Mouse (Mus musculus) lung, embryonic 16.5 days (tissue): ENCODE results near the gene Pakap. TPM values are rescaled to one million over a fixed set of nuclear protein-coding genes. Genes with fewer than 3 reads are reported as not detected.

Experiments
- ATAC-seq: fragments of 200-750 bp; cut with Nextera tagmentation; 2 replicates; pipeline ENCODE4 v1.8.0; 2017; ENCODE audit warnings: low read depth, mild to moderate bottlenecking, moderate library complexity
- H3K27ac ChIP-seq: fragments of 300-500 bp; sonication (generic); 2 replicates; pipeline ENCODE4 v1.5.1; 2014; ENCODE audit warnings: mild to moderate bottlenecking, control low read depth, low read length
- H3K27me3 ChIP-seq: fragments of 300-500 bp; sonication (generic); 2 replicates; pipeline ENCODE4 v1.6.1; 2014; ENCODE audit warnings: low read depth, low read length, mixed read lengths; ENCODE audit not compliant: control insufficient read depth, insufficient read depth
- H3K36me3 ChIP-seq: fragments of 300-500 bp; sonication (generic); 2 replicates; pipeline ENCODE4 v1.6.1; 2014; ENCODE audit warnings: low read length; ENCODE audit not compliant: control insufficient read depth, insufficient read depth
- H3K4me1 ChIP-seq: fragments of 300-500 bp; sonication (generic); replicated peaks from 2 replicates; pipeline ENCODE4 v1.6.1; 2014; ENCODE audit warnings: low read length, mixed read lengths; ENCODE audit not compliant: control insufficient read depth, insufficient read depth
- H3K4me2 ChIP-seq: fragments of 300-500 bp; sonication (generic); 2 replicates; pipeline ENCODE4 v1.6.1; 2014; ENCODE audit warnings: low read depth, low read length, control low read depth
- H3K4me3 ChIP-seq: fragments of 300-500 bp; sonication (generic); 2 replicates; pipeline ENCODE4 v1.5.1; 2014; ENCODE audit warnings: mild to moderate bottlenecking, low read length, control low read depth
- H3K9ac ChIP-seq: fragments of 300-500 bp; sonication (generic); 2 replicates; pipeline ENCODE4 v1.6.1; 2014; ENCODE audit warnings: low read length, control low read depth
- H3K9me3 ChIP-seq: fragments of 300-500 bp; sonication (generic); 2 replicates; pipeline ENCODE4 v1.6.1; 2016; ENCODE audit warnings: low read length; ENCODE audit not compliant: control insufficient read depth
- WGBS: fragments of 180-500 bp; shearing (Covaris S2); extraction: QIAGEN DNeasy Blood & Tissue Kit; methylation state at CpG from one replicate; pipeline ENCODE4 v1.1.7; 2014; 5-methylcytosine and 5-hydroxymethylcytosine counted together
- polyA plus RNA-seq: library from polyadenylated mRNA; unstranded; fragments of >200 nt; fragmentation: Nextera tagmentation; extraction: Ambion mirVana; gene quantifications from 2 replicates; pipeline ENCODE4 v1.2.1, GENCODE M21; 2015

Pakap gene
- polyA plus RNA-seq, 1 experiment from 2014 or later: 50.0 TPM

GRCm38 (mm10) chr4:57867454-57867853, 299.5 kb downstream of the Pakap start:
- 42% methylated on average over 10 of the region's 10 CpGs for WGBS
- no peak overlapping the region; the same call in 1 of the 2 replicates for H3K27ac ChIP-seq
- no peaks in the 10 kb centered on the region for H3K27me3 ChIP-seq
- H3K4me3 ChIP-seq: no peak overlapping the region
- H3K4me2 ChIP-seq: no peak overlapping the region
- H3K9ac ChIP-seq: no peak overlapping the region
- H3K9me3 ChIP-seq: no peaks in the 10 kb centered on the region
- ATAC-seq: 0 out of 2 replicates have a peak, but pooled peaks have one; percentile 43
- H3K36me3 ChIP-seq: no peaks in the 10 kb centered on the region
- H3K4me1 ChIP-seq: peaks cover 20% of the 10 kb centered on the region

GRCm38 (mm10) chr4:57879137-57879536, 311.2 kb downstream of the Pakap start:
- peaks cover 6% of the 10 kb centered on the region; the same call in 1 of the 2 replicates for H3K4me1 ChIP-seq
- H3K27ac ChIP-seq: no peak overlapping the region
- ATAC-seq: no peak
- H3K9ac ChIP-seq: no peak overlapping the region
- H3K9me3 ChIP-seq: no peaks in the 10 kb centered on the region
- no peaks in the 10 kb centered on the region for H3K27me3 ChIP-seq
- no peak overlapping the region for H3K4me3 ChIP-seq
- H3K36me3 ChIP-seq: no peaks in the 10 kb centered on the region
- no peak overlapping the region for H3K4me2 ChIP-seq
- 89% methylated on average over 5 of the region's 5 CpGs for WGBS

GRCm38 (mm10) chr4:57879804-57880357, 311.9 kb downstream of the Pakap start:
- Histone ChIP-seq H3K4me1 (peaks cover 7% of the 10 kb centered on the region; the same call in 1 of the 2 replicates), H3K9me3 (no peaks in the 10 kb centered on the region), H3K9ac (no peak overlapping the region), H3K4me3 (no peak overlapping the region), H3K4me2 (no peak overlapping the region), H3K27ac (no peak overlapping the region), H3K36me3 (no peaks in the 10 kb centered on the region), H3K27me3 (no peaks in the 10 kb centered on the region)
- ATAC-seq: peak; percentile 71
- WGBS: 9% methylated on average over 6 of the region's 6 CpGs

- WGBS: 56% methylated on average over 7 of the region's 7 CpGs
- no peaks in the 10 kb centered on the region for H3K36me3 ChIP-seq
- no peak overlapping the region for H3K4me3 ChIP-seq
- ATAC-seq: peak; percentile 36; the same call in 1 of the 2 replicates
- no peak overlapping the region for H3K9ac ChIP-seq
- no peak overlapping the region for H3K4me2 ChIP-seq
- H3K27me3 ChIP-seq: no peaks in the 10 kb centered on the region
- peaks cover 15% of the 10 kb centered on the region for H3K4me1 ChIP-seq
- H3K27ac ChIP-seq: no peak overlapping the region
- H3K9me3 ChIP-seq: no peaks in the 10 kb centered on the region
These were observed 315.8 kb downstream of the Pakap start for GRCm38 (mm10) chr4:57883520-57884421.

- peaks cover 15% of the 10 kb centered on the region for H3K4me1 ChIP-seq
- H3K27ac ChIP-seq: no peak overlapping the region
- no peak overlapping the region for H3K9ac ChIP-seq
- no peaks in the 10 kb centered on the region for H3K27me3 ChIP-seq
- no peak overlapping the region for H3K4me3 ChIP-seq
- H3K9me3 ChIP-seq: no peaks in the 10 kb centered on the region
- no peaks in the 10 kb centered on the region for H3K36me3 ChIP-seq
- H3K4me2 ChIP-seq: no peak overlapping the region
- WGBS: 77% methylated on average over 3 of the region's 3 CpGs
- ATAC-seq: no peak
These were observed 316.5 kb downstream of the Pakap start for GRCm38 (mm10) chr4:57884511-57884910.

- Histone ChIP-seq H3K9ac (no peak overlapping the region), H3K9me3 (no peaks in the 10 kb centered on the region), H3K4me2 (no peak overlapping the region), H3K36me3 (no peaks in the 10 kb centered on the region), H3K4me1 (peaks cover 14% of the 10 kb centered on the region), H3K27ac (no peak overlapping the region), H3K4me3 (no peak overlapping the region), H3K27me3 (no peaks in the 10 kb centered on the region)
- WGBS: 61% methylated on average over 2 of the region's 2 CpGs
- no peak for ATAC-seq
These were observed 317.2 kb downstream of the Pakap start for GRCm38 (mm10) chr4:57885186-57885585.

- H3K4me1 ChIP-seq: peaks cover 14% of the 10 kb centered on the region
- H3K36me3 ChIP-seq: no peaks in the 10 kb centered on the region
- H3K4me3 ChIP-seq: no peak overlapping the region
- no peak overlapping the region for H3K4me2 ChIP-seq
- ATAC-seq: peak; percentile 50
- whole genome bisulfite sequencing: 42% methylated on average over 11 of the region's 11 CpGs
- no peak overlapping the region for H3K9ac ChIP-seq
- no peaks in the 10 kb centered on the region for H3K27me3 ChIP-seq
- no peak overlapping the region for H3K27ac ChIP-seq
- no peaks in the 10 kb centered on the region for H3K9me3 ChIP-seq
These were observed 318.3 kb downstream of the Pakap start for GRCm38 (mm10) chr4:57886066-57886887.

- H3K27me3 ChIP-seq: no peaks in the 10 kb centered on the region
- WGBS: 86% methylated on average over 3 of the region's 3 CpGs
- no peak overlapping the region for H3K27ac ChIP-seq
- no peak overlapping the region for H3K4me2 ChIP-seq
- H3K9ac ChIP-seq: no peak overlapping the region
- no peaks in the 10 kb centered on the region for H3K9me3 ChIP-seq
- H3K36me3 ChIP-seq: no peaks in the 10 kb centered on the region
- ATAC-seq: no peak
- H3K4me3 ChIP-seq: no peak overlapping the region
- peaks cover 14% of the 10 kb centered on the region for H3K4me1 ChIP-seq
These were observed 318.9 kb downstream of the Pakap start for GRCm38 (mm10) chr4:57886888-57887230.

- Histone ChIP-seq H3K9ac (no peak overlapping the region), H3K27ac (no peak overlapping the region), H3K36me3 (peaks cover 6% of the 10 kb centered on the region; the same call in 1 of the 2 replicates), H3K4me1 (peaks cover 14% of the 10 kb centered on the region), H3K9me3 (no peaks in the 10 kb centered on the region), H3K4me2 (no peak overlapping the region), H3K4me3 (no peak overlapping the region), H3K27me3 (no peaks in the 10 kb centered on the region)
- 87% methylated on average over 2 of the region's 2 CpGs for WGBS
- no peak for ATAC-seq
These were observed 320.3 kb downstream of the Pakap start for GRCm38 (mm10) chr4:57888246-57888645.
